Mouse (Mus musculus) liver, adult 2 months (tissue): ENCODE measurements around the gene Gmfg. TPM values are rescaled to one million over a fixed set of nuclear protein-coding genes. Genes with fewer than 3 reads are reported as not detected.
A peak's percentile ranks its signal among the peaks of the same experiment; 100 is the strongest.

ENCODE experiments used
- DNase-seq: peaks from one replicate; pipeline ENCODE4 v3.0.0-alpha.2; 2011; ENCODE audit warnings: low read depth, low spot score; ENCODE audit errors: extremely low read depth
- H3K27ac ChIP-seq: fragments of 200-500 bp; replicated peaks from 2 replicates; pipeline ENCODE4 v1.5.1; 2012; ENCODE audit warnings: low read depth, mild to moderate bottlenecking, control low read depth, inconsistent platforms, low read length; ENCODE audit not compliant: insufficient read depth
- H3K27me3 ChIP-seq: fragments of 200-500 bp; 2 replicates; pipeline ENCODE4 v1.6.1; 2012; ENCODE audit warnings: mild to moderate bottlenecking, moderate library complexity, low read length, inconsistent platforms; ENCODE audit not compliant: control insufficient read depth, insufficient read depth
- H3K36me3 ChIP-seq: fragments of 200-500 bp; 2 replicates; pipeline ENCODE4 v1.6.1; 2012; ENCODE audit warnings: low read length, inconsistent platforms; ENCODE audit not compliant: control insufficient read depth, insufficient read depth
- H3K4me1 ChIP-seq: fragments of 200-500 bp; 2 replicates; pipeline ENCODE4 v1.6.1; 2011; ENCODE audit warnings: low read length; ENCODE audit not compliant: control insufficient read depth, insufficient read depth
- H3K4me3 ChIP-seq: fragments of 200-500 bp; 2 replicates; pipeline ENCODE4 v1.5.1; 2011; ENCODE audit warnings: low read depth, mild to moderate bottlenecking, control low read depth, low read length, moderate library complexity; ENCODE audit not compliant: insufficient read depth
- H3K79me2 ChIP-seq: fragments of 200-500 bp; 2 replicates; pipeline ENCODE4 v1.6.1; 2012; ENCODE audit warnings: inconsistent platforms, mild to moderate bottlenecking, low read length, moderate library complexity; ENCODE audit not compliant: control insufficient read depth, insufficient read depth
- H3K9ac ChIP-seq: fragments of 200-500 bp; 2 replicates; pipeline ENCODE4 v1.6.1; 2012; ENCODE audit warnings: low read depth, mild to moderate bottlenecking, control low read depth, inconsistent platforms, low read length
- CTCF ChIP-seq: fragments of 200-500 bp; IDR thresholded peaks from 2 replicates; pipeline ENCODE4 v1.5.1; 2011; ENCODE audit warnings: low read depth, low read length, control low read depth
- POLR2A ChIP-seq: fragments of 200-500 bp; IDR thresholded peaks from 2 replicates; pipeline ENCODE4 v1.6.1; 2011; ENCODE audit warnings: low read length, control low read depth; ENCODE audit not compliant: insufficient read depth; ENCODE audit errors: extremely low read depth
- WGBS: fragments of 180-500 bp; shearing (Covaris S2); methylation state at CpG from one replicate; pipeline ENCODE4 v1.1.7; 2018; 5-methylcytosine and 5-hydroxymethylcytosine counted together
- polyA plus RNA-seq: library from polyadenylated mRNA; depleted of rRNA; stranded (reverse); fragments of >200 nt; gene quantifications from 2 replicates; pipeline ENCODE4 v1.2.3, GENCODE M21; 2012
- total RNA-seq: library from RNA; depleted of rRNA; stranded (reverse); fragments of >200 nt; gene quantifications from 2 replicates; pipeline ENCODE4 v1.2.3, GENCODE M21; 2014

Gene Gmfg
- total and polyA plus RNA-seq, 2 experiments, result 4.0 to 24.4 TPM

- H3K79me2 ChIP-seq, result no peaks in the 10 kb centered on the region
- H3K4me1 ChIP-seq, result no peaks in the 10 kb centered on the region
- no peak for DNase-seq
- TF ChIP-seq POLR2A (no peak), CTCF (no peak)
- no peak overlapping the region for H3K9ac ChIP-seq
- H3K36me3 ChIP-seq, result no peaks in the 10 kb centered on the region
- WGBS, result 65% methylated on average over 10 of the region's 10 CpGs
- H3K27ac ChIP-seq, result no peak overlapping the region
- H3K4me3 ChIP-seq, result no peak overlapping the region
- H3K27me3 ChIP-seq, result peaks cover 15% of the 10 kb centered on the region
Measured at GRCm38 (mm10) chr7:28464416-28465212, 27.4 kb downstream of the Gmfg start.

- no peak for TF ChIP-seq POLR2A
- TF ChIP-seq CTCF, result peak; percentile 3; the same call in 1 of the 2 replicates
- H3K27me3 ChIP-seq, result peaks cover 15% of the 10 kb centered on the region
- DNase-seq, result no peak
- no peaks in the 10 kb centered on the region for H3K4me1 ChIP-seq
- H3K79me2 ChIP-seq, result no peaks in the 10 kb centered on the region
- 21% methylated on average over 40 of the region's 40 CpGs for WGBS
- no peaks in the 10 kb centered on the region for H3K36me3 ChIP-seq
- H3K27ac ChIP-seq, result no peak overlapping the region
- no peak overlapping the region; the same call in 1 of the 2 replicates for H3K9ac ChIP-seq
- peak overlapping the region; percentile 45; the same call in 1 of the 2 replicates for H3K4me3 ChIP-seq
Measured at GRCm38 (mm10) chr7:28466721-28467212, 29.5 kb downstream of the Gmfg start.

GRCm38 (mm10) chr7:28467213-28467751 lies 30.0 kb downstream of the Gmfg start:
- Histone ChIP-seq H3K4me1 (no peaks in the 10 kb centered on the region), H3K4me3 (peak overlapping the region; percentile 45; the same call in 1 of the 2 replicates), H3K36me3 (no peaks in the 10 kb centered on the region), H3K27me3 (peaks cover 15% of the 10 kb centered on the region), H3K79me2 (no peaks in the 10 kb centered on the region), H3K27ac (no peak overlapping the region), H3K9ac (peak overlapping the region; percentile 23)
- WGBS, result 2% methylated on average over 61 of the region's 63 CpGs
- DNase-seq, result no peak
- TF ChIP-seq POLR2A (no peak), CTCF (no peak)

DNA sequence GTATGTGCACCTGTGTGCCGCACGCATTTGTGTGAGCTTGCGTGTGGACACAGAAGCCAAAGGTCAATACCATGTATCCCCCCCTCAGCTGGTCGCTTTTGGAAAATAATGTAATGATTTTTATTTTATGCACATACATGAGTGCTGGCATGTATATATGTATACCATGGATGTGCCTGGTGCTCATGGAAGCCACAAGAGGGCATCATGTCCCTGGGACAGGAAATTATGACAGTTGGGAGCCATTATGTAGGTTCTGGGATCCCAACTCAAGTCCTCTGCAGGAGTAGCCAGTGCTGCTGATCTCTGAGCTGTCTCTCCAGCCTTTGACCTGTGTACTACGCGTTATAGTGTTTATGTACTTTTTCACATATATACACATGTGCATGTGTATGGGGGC lies 38.9 kb downstream of the Gmfg start:
- H3K27ac ChIP-seq, result no peak overlapping the region
- no peak overlapping the region for H3K9ac ChIP-seq
- DNase-seq, result no peak
- no peaks in the 10 kb centered on the region for H3K4me1 ChIP-seq
- H3K36me3 ChIP-seq, result no peaks in the 10 kb centered on the region
- TF ChIP-seq CTCF (no peak), POLR2A (no peak)
- WGBS, result 91% methylated on average over 6 of the region's 6 CpGs
- no peaks in the 10 kb centered on the region for H3K79me2 ChIP-seq
- peaks cover 3% of the 10 kb centered on the region; the same call in 1 of the 2 replicates for H3K27me3 ChIP-seq
- no peak overlapping the region for H3K4me3 ChIP-seq

- no peaks in the 10 kb centered on the region for H3K4me1 ChIP-seq
- 91% methylated on average over 5 of the region's 5 CpGs for whole genome bisulfite sequencing
Measured at GRCm38 (mm10) chr7:28477363-28477762, 40.1 kb downstream of the Gmfg start.

More at GRCm38 (mm10) chr7:28477363-28477762, 40.1 kb downstream of the Gmfg start:
- DNase-seq, result no peak
- no peak overlapping the region for H3K4me3 ChIP-seq
- H3K27me3 ChIP-seq, result peaks cover 3% of the 10 kb centered on the region; the same call in 1 of the 2 replicates
- no peak overlapping the region for H3K27ac ChIP-seq
- H3K9ac ChIP-seq, result no peak overlapping the region
- TF ChIP-seq POLR2A (no peak), CTCF (no peak)
- H3K79me2 ChIP-seq, result no peaks in the 10 kb centered on the region
- H3K36me3 ChIP-seq, result no peaks in the 10 kb centered on the region
